Mouse (Mus musculus) midbrain, embryonic 16.5 days (tissue): ENCODE measurements at regions not wholly inside any gene's neighbourhood (a gene's known extent, or its start where the extent isn't known, plus 50 kb on each side); places are given as distances from the start of the nearest gene placed in this dataset.

Source experiments
- ATAC-seq: fragments of 200-750 bp; cut with Nextera tagmentation; 2 replicates; pipeline ENCODE4 v1.8.0; 2017; ENCODE audit warnings: moderate TSS enrichment
- H3K27ac ChIP-seq: fragments of 300-500 bp; sonication (generic); 2 replicates; pipeline ENCODE4 v1.5.1; 2014; ENCODE audit warnings: mild to moderate bottlenecking, low read length, mixed read lengths
- H3K27me3 ChIP-seq: fragments of 300-500 bp; sonication (generic); 2 replicates; pipeline ENCODE4 v1.6.1; 2014; ENCODE audit warnings: low read depth, low read length, mixed read lengths; ENCODE audit not compliant: control insufficient read depth, insufficient read depth
- H3K36me3 ChIP-seq: fragments of 300-500 bp; sonication (generic); 2 replicates; pipeline ENCODE4 v1.6.1; 2014; ENCODE audit warnings: mild to moderate bottlenecking, low read length, moderate library complexity, mixed read lengths; ENCODE audit not compliant: control insufficient read depth, insufficient read depth
- H3K4me1 ChIP-seq: fragments of 300-500 bp; sonication (generic); 2 replicates; pipeline ENCODE4 v1.6.1; 2014; ENCODE audit warnings: mild to moderate bottlenecking, low read length, mixed read lengths; ENCODE audit not compliant: control insufficient read depth, insufficient read depth
- H3K4me2 ChIP-seq: fragments of 300-500 bp; sonication (generic); 2 replicates; pipeline ENCODE4 v1.6.1; 2014; ENCODE audit warnings: mild to moderate bottlenecking, low read length, mixed read lengths
- H3K4me3 ChIP-seq: fragments of 300-500 bp; sonication (generic); 2 replicates; pipeline ENCODE4 v1.5.1; 2014; ENCODE audit warnings: low read depth, mild to moderate bottlenecking, low read length, moderate library complexity, mixed read lengths
- H3K9ac ChIP-seq: fragments of 300-500 bp; sonication (generic); 2 replicates; pipeline ENCODE4 v1.6.1; 2014; ENCODE audit warnings: low read depth, low read length, mixed read lengths
- H3K9me3 ChIP-seq: fragments of 300-500 bp; sonication (generic); replicated peaks from 2 replicates; pipeline ENCODE4 v1.6.1; 2014; ENCODE audit warnings: mild to moderate bottlenecking, low read length, mixed read lengths; ENCODE audit not compliant: control insufficient read depth, poor library complexity, severe bottlenecking
- WGBS: fragments of 180-500 bp; shearing (Covaris S2); extraction: QIAGEN DNeasy Blood & Tissue Kit; methylation state at CpG from one replicate; pipeline ENCODE4 v1.1.7; 2014; 5-methylcytosine and 5-hydroxymethylcytosine counted together

GRCm38 (mm10) chr3:125155319-125155718 lies 248.6 kb upstream of the Ndst4 start:
- Histone ChIP-seq H3K27me3 (no peaks in the 10 kb centered on the region), H3K4me1 (no peaks in the 10 kb centered on the region), H3K27ac (no peak overlapping the region), H3K36me3 (no peaks in the 10 kb centered on the region), H3K9me3 (no peaks in the 10 kb centered on the region), H3K4me2 (no peak overlapping the region), H3K9ac (no peak overlapping the region), H3K4me3 (no peak overlapping the region)
- 56% methylated on average over 1 of the region's 1 CpGs for WGBS
- no peak for ATAC-seq

GRCm38 (mm10) chr3:125159763-125160162 lies 244.1 kb upstream of the Ndst4 start:
- Histone ChIP-seq H3K4me2 (no peak overlapping the region), H3K27ac (no peak overlapping the region), H3K4me3 (no peak overlapping the region), H3K9me3 (no peaks in the 10 kb centered on the region), H3K9ac (no peak overlapping the region), H3K27me3 (no peaks in the 10 kb centered on the region), H3K4me1 (no peaks in the 10 kb centered on the region), H3K36me3 (no peaks in the 10 kb centered on the region)
- 93% methylated on average over 5 of the region's 5 CpGs for WGBS
- no peak for ATAC-seq

- Histone ChIP-seq H3K27me3 (no peaks in the 10 kb centered on the region), H3K4me1 (no peaks in the 10 kb centered on the region), H3K9me3 (no peaks in the 10 kb centered on the region), H3K27ac (no peak overlapping the region), H3K9ac (no peak overlapping the region), H3K4me3 (no peak overlapping the region), H3K36me3 (no peaks in the 10 kb centered on the region), H3K4me2 (no peak overlapping the region)
- peak; percentile 78 for ATAC-seq
Measured at GRCm38 (mm10) chr3:125190571-125190970, 213.3 kb upstream of the Ndst4 start.

GRCm38 (mm10) chr3:125220913-125221312 lies 183.0 kb upstream of the Ndst4 start:
- WGBS = 98% methylated on average over 2 of the region's 2 CpGs
- H3K9ac ChIP-seq = no peak overlapping the region
- no peak for ATAC-seq
- no peaks in the 10 kb centered on the region for H3K36me3 ChIP-seq
- H3K27ac ChIP-seq = no peak overlapping the region
- H3K4me2 ChIP-seq = no peak overlapping the region
- H3K4me3 ChIP-seq = no peak overlapping the region
- H3K9me3 ChIP-seq = no peaks in the 10 kb centered on the region
- no peaks in the 10 kb centered on the region for H3K27me3 ChIP-seq
- no peaks in the 10 kb centered on the region for H3K4me1 ChIP-seq

- Histone ChIP-seq H3K27me3 (no peaks in the 10 kb centered on the region), H3K4me3 (no peak overlapping the region), H3K27ac (no peak overlapping the region), H3K9ac (no peak overlapping the region), H3K4me2 (no peak overlapping the region), H3K9me3 (no peaks in the 10 kb centered on the region), H3K36me3 (no peaks in the 10 kb centered on the region), H3K4me1 (no peaks in the 10 kb centered on the region)
- 92% methylated on average over 3 of the region's 3 CpGs for WGBS
- ATAC-seq = no peak
Measured at GRCm38 (mm10) chr3:125251124-125251523, 152.8 kb upstream of the Ndst4 start.

- H3K27ac ChIP-seq = no peak overlapping the region
- H3K4me3 ChIP-seq = no peak overlapping the region
- no peak overlapping the region for H3K4me2 ChIP-seq
- H3K36me3 ChIP-seq = no peaks in the 10 kb centered on the region
- ATAC-seq = no peak
- no peaks in the 10 kb centered on the region for H3K4me1 ChIP-seq
- no peaks in the 10 kb centered on the region for H3K9me3 ChIP-seq
- H3K27me3 ChIP-seq = no peaks in the 10 kb centered on the region
- no peak overlapping the region for H3K9ac ChIP-seq
- 67% methylated on average over 2 of the region's 2 CpGs for WGBS
Measured at GRCm38 (mm10) chr3:125260909-125261308, 143.0 kb upstream of the Ndst4 start.

- Histone ChIP-seq H3K4me2 (no peak overlapping the region), H3K27me3 (no peaks in the 10 kb centered on the region), H3K4me1 (0 out of 2 replicates have a peak, but pooled peaks cover 3% of the 10 kb centered on the region), H3K9ac (no peak overlapping the region), H3K36me3 (no peaks in the 10 kb centered on the region), H3K4me3 (no peak overlapping the region), H3K9me3 (no peaks in the 10 kb centered on the region), H3K27ac (0 out of 2 replicates have a peak overlapping the region, but pooled peaks have one; percentile 33)
- ATAC-seq = no peak
- WGBS = 73% methylated on average over 5 of the region's 5 CpGs
Measured at GRCm38 (mm10) chr3:125270695-125271094, 133.2 kb upstream of the Ndst4 start.

GRCm38 (mm10) chr3:125271215-125271614 lies 132.7 kb upstream of the Ndst4 start:
- no peaks in the 10 kb centered on the region for H3K36me3 ChIP-seq
- H3K9ac ChIP-seq = no peak overlapping the region
- H3K9me3 ChIP-seq = no peaks in the 10 kb centered on the region
- no peak overlapping the region for H3K4me2 ChIP-seq
- ATAC-seq = peak; percentile 32; the same call in 1 of the 2 replicates
- 0 out of 2 replicates have a peak, but pooled peaks cover 3% of the 10 kb centered on the region for H3K4me1 ChIP-seq
- 6% methylated on average over 2 of the region's 2 CpGs for WGBS
- no peak overlapping the region for H3K27ac ChIP-seq
- no peak overlapping the region for H3K4me3 ChIP-seq
- H3K27me3 ChIP-seq = no peaks in the 10 kb centered on the region

- no peak for ATAC-seq
- Histone ChIP-seq H3K4me1 (no peaks in the 10 kb centered on the region), H3K4me3 (no peak overlapping the region), H3K9ac (no peak overlapping the region), H3K9me3 (no peaks in the 10 kb centered on the region), H3K36me3 (no peaks in the 10 kb centered on the region), H3K4me2 (no peak overlapping the region), H3K27me3 (no peaks in the 10 kb centered on the region), H3K27ac (no peak overlapping the region)
Measured at GRCm38 (mm10) chr3:125278605-125279004, 125.3 kb upstream of the Ndst4 start.

GRCm38 (mm10) chr3:125279007-125279406 lies 124.9 kb upstream of the Ndst4 start:
- Histone ChIP-seq H3K27ac (no peak overlapping the region), H3K27me3 (no peaks in the 10 kb centered on the region)
- WGBS = 95% methylated on average over 2 of the region's 2 CpGs

More at GRCm38 (mm10) chr3:125279007-125279406, 124.9 kb upstream of the Ndst4 start:
- H3K9me3 ChIP-seq = no peaks in the 10 kb centered on the region
- H3K4me3 ChIP-seq = no peak overlapping the region
- H3K4me1 ChIP-seq = no peaks in the 10 kb centered on the region
- no peaks in the 10 kb centered on the region for H3K36me3 ChIP-seq
- no peak for ATAC-seq
- no peak overlapping the region for H3K4me2 ChIP-seq
- H3K9ac ChIP-seq = no peak overlapping the region
